Mouse (Mus musculus) heart, postnatal 0 days (tissue): ENCODE measurements at regions not wholly inside any gene's neighbourhood (a gene's known extent, or its start where the extent isn't known, plus 50 kb on each side); places are given as distances from the start of the nearest gene placed in this dataset.

ENCODE experiments used
- ATAC-seq: fragments of 200-750 bp; cut with Nextera tagmentation; 2 replicates; pipeline ENCODE4 v1.8.0; 2017; ENCODE audit warnings: low read depth, moderate number of reproducible peaks, moderate library complexity; ENCODE audit not compliant: insufficient read depth
- DNase-seq: peaks from one replicate; pipeline ENCODE4 v3.0.0-alpha.2; 2016; ENCODE audit warnings: low spot score
- H3K27ac ChIP-seq: fragments of 300-500 bp; sonication (generic); 2 replicates; pipeline ENCODE4 v1.5.1; 2014; ENCODE audit warnings: low read depth, mild to moderate bottlenecking
- H3K27me3 ChIP-seq: fragments of 300-500 bp; sonication (generic); 2 replicates; pipeline ENCODE4 v1.6.1; 2014; ENCODE audit warnings: low read length, mixed read lengths; ENCODE audit not compliant: control insufficient read depth, insufficient read depth
- H3K36me3 ChIP-seq: fragments of 300-500 bp; sonication (generic); replicated peaks from 2 replicates; pipeline ENCODE4 v1.6.1; 2014; ENCODE audit warnings: low read length, mixed read lengths; ENCODE audit not compliant: control insufficient read depth, insufficient read depth
- H3K4me1 ChIP-seq: fragments of 300-500 bp; sonication (generic); 2 replicates; pipeline ENCODE4 v1.6.1; 2014; ENCODE audit warnings: antibody characterized with exemption; ENCODE audit not compliant: control insufficient read depth, insufficient read depth
- H3K4me2 ChIP-seq: fragments of 300-500 bp; sonication (generic); 2 replicates; pipeline ENCODE4 v1.6.1; 2014; ENCODE audit warnings: low read depth, mild to moderate bottlenecking, low read length, moderate library complexity
- H3K4me3 ChIP-seq: fragments of 300-500 bp; sonication (generic); 2 replicates; pipeline ENCODE4 v1.5.1; 2014; ENCODE audit warnings: low read depth, low read length
- H3K9ac ChIP-seq: fragments of 300-500 bp; sonication (generic); replicated peaks from 2 replicates; pipeline ENCODE4 v1.6.1; 2014; ENCODE audit warnings: low read depth, low read length, mixed read lengths
- H3K9me3 ChIP-seq: fragments of 300-500 bp; sonication (generic); replicated peaks from 2 replicates; pipeline ENCODE4 v1.6.1; 2016; ENCODE audit warnings: low read length; ENCODE audit not compliant: control insufficient read depth
- CTCF ChIP-seq: IDR thresholded peaks from 2 replicates; pipeline ENCODE4 v1.5.1; 2016; ENCODE audit warnings: antibody characterized with exemption, control low read depth, low read depth
- EP300 ChIP-seq: IDR thresholded peaks from 2 replicates; pipeline ENCODE4 v1.6.1; 2016; ENCODE audit warnings: antibody characterized with exemption, low read depth
- WGBS: fragments of 180-500 bp; shearing (Covaris S2); extraction: QIAGEN DNeasy Blood & Tissue Kit; methylation state at CpG from one replicate; pipeline ENCODE4 v1.1.7; 2014; 5-methylcytosine and 5-hydroxymethylcytosine counted together

- DNase-seq (no peak), ATAC-seq (no peak)
- Histone ChIP-seq H3K9ac (no peak overlapping the region), H3K9me3 (no peaks in the 10 kb centered on the region), H3K4me1 (no peaks in the 10 kb centered on the region), H3K4me2 (no peak overlapping the region), H3K27ac (no peak overlapping the region), H3K4me3 (no peak overlapping the region), H3K36me3 (no peaks in the 10 kb centered on the region), H3K27me3 (no peaks in the 10 kb centered on the region)
- WGBS = 78% methylated on average over 4 of the region's 4 CpGs
- TF ChIP-seq CTCF (no peak), EP300 (no peak)
These were observed 85.8 kb upstream of the Thumpd2 start for GRCm38 (mm10) chr17:81150730-81151129.

- TF ChIP-seq CTCF (no peak), EP300 (no peak)
- no peaks in the 10 kb centered on the region for H3K27me3 ChIP-seq
- WGBS = 73% methylated on average over 6 of the region's 6 CpGs
- H3K36me3 ChIP-seq = no peaks in the 10 kb centered on the region
- H3K4me3 ChIP-seq = no peak overlapping the region
- no peak overlapping the region for H3K27ac ChIP-seq
- ATAC-seq (no peak), DNase-seq (no peak)
- H3K9ac ChIP-seq = no peak overlapping the region
- H3K9me3 ChIP-seq = no peaks in the 10 kb centered on the region
- no peaks in the 10 kb centered on the region for H3K4me1 ChIP-seq
- H3K4me2 ChIP-seq = no peak overlapping the region
These were observed 69.8 kb upstream of the Thumpd2 start for GRCm38 (mm10) chr17:81134702-81135101.

- Histone ChIP-seq H3K9me3 (no peaks in the 10 kb centered on the region), H3K27ac (no peak overlapping the region), H3K4me3 (no peak overlapping the region), H3K27me3 (no peaks in the 10 kb centered on the region), H3K4me1 (no peaks in the 10 kb centered on the region), H3K36me3 (no peaks in the 10 kb centered on the region), H3K4me2 (no peak overlapping the region), H3K9ac (no peak overlapping the region)
- ATAC-seq (no peak), DNase-seq (no peak)
- TF ChIP-seq EP300 = no peak
- TF ChIP-seq CTCF = no peak
- WGBS = 38% methylated on average over 4 of the region's 4 CpGs
These were observed 68.3 kb upstream of the Thumpd2 start for GRCm38 (mm10) chr17:81133227-81133626.
